Mouse (Mus musculus) CH12.LX (cell line): ENCODE measurements around the gene Marveld2. TPM values are rescaled to one million over a fixed set of nuclear protein-coding genes. Genes with fewer than 3 reads are reported as not detected.

Source experiments
- DNase-seq: peaks from one replicate; pipeline ENCODE4 v3.0.0-alpha.2; 2013; ENCODE audit errors: extremely low read depth
- H3K27ac ChIP-seq: 2 replicates; pipeline ENCODE4 v1.5.1; 2012; ENCODE audit warnings: low read depth, mild to moderate bottlenecking, control low read depth, moderate library complexity; ENCODE audit not compliant: insufficient read depth
- H3K27me3 ChIP-seq: replicated peaks from 2 replicates; pipeline ENCODE3; 2012; ENCODE audit warnings: inconsistent platforms
- H3K36me3 ChIP-seq, 2 experiments: replicated peaks in 1 of 2; 2 replicates each; pipeline versions ENCODE3 to v1.6.1; 2012; ENCODE audit warnings: inconsistent platforms in 1 of 2, low read length in 1 of 2, mild to moderate bottlenecking in 1 of 2, mixed read lengths in 1 of 2, moderate library complexity in 1 of 2; ENCODE audit not compliant: control insufficient read depth in 1 of 2, insufficient read depth in 1 of 2
- H3K4me1 ChIP-seq, 2 experiments: 2 replicates each; pipeline ENCODE4 v1.6.1; 2012; ENCODE audit warnings: inconsistent platforms in 1 of 2, moderate library complexity in 1 of 2; ENCODE audit not compliant: insufficient read depth in 2 of 2, control insufficient read depth in 1 of 2
- H3K4me2 ChIP-seq: 2 replicates; pipeline ENCODE4 v1.6.1; 2012; ENCODE audit warnings: low read depth, mild to moderate bottlenecking, control low read depth; ENCODE audit not compliant: poor library complexity, insufficient read depth, severe bottlenecking
- H3K4me3 ChIP-seq, 3 experiments: fragments of 150-350 bp in 1 of 3; sonication (generic) in 1 of 3; replicated peaks in 1 of 3; 2 replicates each; pipeline versions ENCODE3 to v1.5.1; 2011 to 2012; ENCODE audit warnings: low read depth in 2 of 3, low read length in 2 of 3, mild to moderate bottlenecking in 2 of 3, moderate library complexity in 2 of 3, control low read depth in 1 of 3, improper control_type of control experiment in 1 of 3, inconsistent platforms in 1 of 3, mixed read lengths in 1 of 3; ENCODE audit not compliant: poor library complexity in 1 of 3
- H3K79me2 ChIP-seq: replicated peaks from 2 replicates; pipeline ENCODE4 v1.6.1; 2012; ENCODE audit warnings: mild to moderate bottlenecking, moderate library complexity; ENCODE audit not compliant: control insufficient read depth, poor library complexity, insufficient read depth, severe bottlenecking; ENCODE audit errors: extremely low read depth
- H3K9ac ChIP-seq: 2 replicates; pipeline ENCODE4 v1.6.1; 2012; ENCODE audit warnings: low read depth, mild to moderate bottlenecking, control low read depth, moderate library complexity; ENCODE audit not compliant: insufficient read depth
- H3K9me3 ChIP-seq: replicated peaks from 2 replicates; pipeline ENCODE3; 2012; ENCODE audit warnings: low read length, inconsistent platforms, mixed read lengths
- CTCF ChIP-seq, 2 experiments: IDR thresholded peaks in 1 of 2; conservative IDR thresholded peaks in 1 of 2; 2 replicates each; pipeline ENCODE4 v1.5.1; 2011 to 2012; ENCODE audit warnings: low read depth in 2 of 2, low read length in 2 of 2, improper control_type of control experiment in 1 of 2, inconsistent platforms in 1 of 2, mild to moderate bottlenecking in 1 of 2, moderate library complexity in 1 of 2
- E2F4 ChIP-seq: IDR thresholded peaks from 2 replicates; pipeline ENCODE4 v1.6.1; 2011; ENCODE audit warnings: low read depth, low read length, improper control_type of control experiment; ENCODE audit not compliant: insufficient replicate concordance
- ELF1 ChIP-seq: IDR thresholded peaks from 2 replicates; pipeline ENCODE4 v1.6.1; 2014; ENCODE audit warnings: low read depth, mild to moderate bottlenecking, inconsistent platforms, low read length, improper control_type of control experiment
- ETS1 ChIP-seq: conservative IDR thresholded peaks from 2 replicates; pipeline ENCODE4 v1.6.1; 2012; ENCODE audit warnings: low read depth, mild to moderate bottlenecking, inconsistent platforms, low read length, improper control_type of control experiment, moderate library complexity
- GABPA ChIP-seq: IDR thresholded peaks from 2 replicates; pipeline ENCODE4 v1.6.1; 2012; ENCODE audit warnings: low read depth, low read length, improper control_type of control experiment, inconsistent platforms; ENCODE audit not compliant: insufficient replicate concordance
- JUN ChIP-seq: IDR thresholded peaks from 2 replicates; pipeline ENCODE4 v1.6.1; 2011; ENCODE audit warnings: low read depth, mild to moderate bottlenecking, low read length, improper control_type of control experiment, moderate library complexity; ENCODE audit not compliant: insufficient read depth
- MAX ChIP-seq: IDR thresholded peaks from 2 replicates; pipeline ENCODE4 v1.6.1; 2011; ENCODE audit warnings: low read length, improper control_type of control experiment
- MXI1 ChIP-seq: IDR thresholded peaks from 2 replicates; pipeline ENCODE4 v1.6.1; 2011; ENCODE audit warnings: mild to moderate bottlenecking, low read depth, low read length, improper control_type of control experiment
- PAX5 ChIP-seq: IDR thresholded peaks from 2 replicates; pipeline ENCODE4 v1.6.1; 2012; ENCODE audit warnings: low read length, inconsistent platforms, mixed read lengths
- POLR2A ChIP-seq: IDR thresholded peaks from 2 replicates; pipeline ENCODE4 v1.6.1; 2011; ENCODE audit warnings: low read depth, mild to moderate bottlenecking, improper control_type of control experiment, low read length
- POLR2AphosphoS2 ChIP-seq: IDR thresholded peaks from 2 replicates; pipeline ENCODE4 v1.6.1; 2011; ENCODE audit warnings: low read depth, low read length, improper control_type of control experiment
- RAD21 ChIP-seq: IDR thresholded peaks from 2 replicates; pipeline ENCODE4 v1.6.1; 2011; ENCODE audit warnings: low read depth, mild to moderate bottlenecking, low read length, improper control_type of control experiment, moderate library complexity
- SIN3A ChIP-seq: IDR thresholded peaks from 2 replicates; pipeline ENCODE4 v1.6.1; 2012; ENCODE audit warnings: low read length, improper control_type of control experiment, inconsistent platforms
- SMC3 ChIP-seq: IDR thresholded peaks from 2 replicates; pipeline ENCODE4 v1.6.1; 2011; ENCODE audit warnings: low read depth, low read length, improper control_type of control experiment
- TBP ChIP-seq: conservative IDR thresholded peaks from 2 replicates; pipeline ENCODE4 v1.6.1; 2011; ENCODE audit warnings: low read depth, low read length, improper control_type of control experiment
- USF2 ChIP-seq: conservative IDR thresholded peaks from 2 replicates; pipeline ENCODE4 v1.6.1; 2011; ENCODE audit warnings: low read depth, low read length, improper control_type of control experiment
- ZC3H11A ChIP-seq: IDR thresholded peaks from 2 replicates; pipeline ENCODE4 v1.6.1; 2012; ENCODE audit warnings: low read depth, mild to moderate bottlenecking, inconsistent platforms, low read length, improper control_type of control experiment
- ZMIZ1 ChIP-seq: IDR thresholded peaks from 2 replicates; pipeline ENCODE4 v1.6.1; 2012; ENCODE audit warnings: low read depth, mild to moderate bottlenecking, inconsistent platforms, low read length, improper control_type of control experiment
- ZNF384 ChIP-seq: IDR thresholded peaks from 2 replicates; pipeline ENCODE4 v1.6.1; 2012; ENCODE audit warnings: low read depth, low read length, improper control_type of control experiment, inconsistent platforms
- dilution Hi-C: fragments of 300-500 bp; cut with MboI; formaldehyde crosslinking; loops from 2 replicates; pipeline ENCODE4 v1.14.3; 2020; ENCODE audit warnings: low sequenced_read_pairs; ENCODE audit not compliant: extremely low pct_unique_long_range_greater_than_20kb, extremely low pct_ligation_motif_present
- in situ Hi-C: fragments of 300-500 bp; cut with MboI; formaldehyde crosslinking; loops from 3 replicates; pipeline ENCODE4 v1.14.3; 2019; ENCODE audit warnings: low sequenced_read_pairs, low pct_ligation_motif_present, low pct_unique_long_range_greater_than_20kb, mixed read lengths
- polyA plus RNA-seq: library from polyadenylated mRNA; unstranded; fragments of >175 nt; gene quantifications from 2 replicates; pipeline ENCODE4 v1.2.1, GENCODE M21; 2012; ENCODE audit warnings: low read depth; ENCODE audit not compliant: insufficient read length
- total RNA-seq, 2 experiments: library from RNA; depleted of rRNA; stranded (reverse); fragments of 300-350 nt in 1 of 2; fragments of >200 nt in 1 of 2; gene quantifications; 2 replicates each; pipeline ENCODE4 v1.2.3; 2012 to 2014

Gene Marveld2
- total and polyA plus RNA-seq, 3 experiments, result 0.13 to 1.9 (median 0.27) TPM

DNA sequence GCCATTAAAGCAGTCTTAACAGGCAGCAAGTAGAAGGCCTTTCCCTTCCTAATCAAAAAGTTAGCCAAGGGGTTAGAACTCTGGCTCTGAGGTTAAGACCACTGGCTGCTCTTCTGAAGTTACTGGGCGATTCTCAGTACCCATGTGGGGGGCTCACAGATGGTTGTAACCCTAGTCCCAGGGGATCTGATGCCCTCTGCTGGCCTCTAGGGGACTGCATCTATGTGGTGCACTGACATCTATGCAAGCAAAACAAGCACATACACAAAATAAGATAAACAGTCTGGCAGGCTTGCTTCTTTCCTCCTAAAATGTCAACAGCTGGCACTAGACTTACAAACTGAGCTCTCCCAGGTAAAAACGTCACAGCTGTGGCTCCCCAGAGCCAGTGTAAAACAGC lies 3.9 kb downstream of the Marveld2 start:
- TF ChIP-seq CTCF (conservative IDR thresholded peaks at IDR 0.05 in 1 of 2, IDR thresholded peaks at IDR 0.05 in 1 of 2; ENCODE audit: low read depth in 2 of 2, low read length in 2 of 2) (peak; percentile 23 to 54; a peak in 3 of 4 replicates), RAD21 (peak; percentile 29), ZC3H11A (no peak), JUN (no peak), SMC3 (peak; percentile 30), POLR2AphosphoS2 (no peak)
- H3K27me3 ChIP-seq, result no peaks in the 10 kb centered on the region
- H3K36me3 ChIP-seq, result peaks cover 20 to 30% of the 10 kb centered on the region in 2 experiments
- dilution Hi-C loops (no loop called here), in situ Hi-C loops (no loop called here)
- no peaks in the 10 kb centered on the region for H3K4me1 ChIP-seq
- no peaks in the 10 kb centered on the region for H3K79me2 ChIP-seq
- peaks cover 4% of the 10 kb centered on the region for H3K9me3 ChIP-seq
- H3K9ac ChIP-seq, result no peak overlapping the region
- H3K27ac ChIP-seq, result no peak overlapping the region
- peak; percentile 4 for DNase-seq
- no peak overlapping the region for H3K4me3 ChIP-seq
- H3K4me2 ChIP-seq, result no peak overlapping the region

DNA sequence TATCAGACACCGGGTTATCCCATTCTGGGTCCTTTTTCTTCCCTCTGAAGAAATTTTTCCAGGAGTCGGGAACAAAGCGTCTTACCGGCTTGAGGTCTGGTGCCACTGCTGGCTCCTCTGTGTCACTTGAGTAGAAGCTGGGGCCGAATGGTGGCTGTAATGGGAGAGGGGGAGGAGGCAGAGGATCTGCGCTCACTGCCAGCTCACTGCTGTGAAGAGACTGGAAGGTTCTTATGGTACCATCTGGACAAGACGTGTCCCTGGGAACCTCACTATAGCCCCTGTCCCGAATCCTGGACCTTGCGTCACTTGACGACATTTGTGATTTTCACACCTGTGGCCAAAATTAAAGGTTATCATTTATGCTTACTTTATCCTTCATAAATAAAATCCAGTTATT lies 4.5 kb downstream of the Marveld2 start:
- H3K9me3 ChIP-seq, result peaks cover 8% of the 10 kb centered on the region
- no peak overlapping the region for H3K4me2 ChIP-seq
- in situ Hi-C loops, result no loop called here
- H3K27ac ChIP-seq, result no peak overlapping the region
- no peak overlapping the region for H3K9ac ChIP-seq
- H3K4me3 ChIP-seq, result no peak overlapping the region
- dilution Hi-C loops, result no loop called here
- DNase-seq, result no peak
- TF ChIP-seq PAX5 (no peak), USF2 (no peak), JUN (no peak), POLR2A (no peak), MAX (no peak), ZNF384 (no peak), SIN3A (no peak), ZMIZ1 (no peak), TBP (no peak), E2F4 (no peak), MXI1 (no peak), CTCF (conservative IDR thresholded peaks at IDR 0.05 in 1 of 2, IDR thresholded peaks at IDR 0.05 in 1 of 2; ENCODE audit: low read depth in 2 of 2, low read length in 2 of 2) (no peak), GABPA (no peak), SMC3 (no peak), ETS1 (no peak), ELF1 (no peak)
- H3K27me3 ChIP-seq, result no peaks in the 10 kb centered on the region
- no peaks in the 10 kb centered on the region for H3K4me1 ChIP-seq
- H3K79me2 ChIP-seq, result no peaks in the 10 kb centered on the region
- peaks cover 14 to 24% of the 10 kb centered on the region in 2 experiments for H3K36me3 ChIP-seq
